Mouse (Mus musculus) thymus, adult 2 months (tissue): ENCODE measurements around the gene Dab1. TPM values are rescaled to one million over a fixed set of nuclear protein-coding genes. Genes with fewer than 3 reads are reported as not detected.

Experiments used
- DNase-seq: peaks from one replicate; pipeline ENCODE4 v3.0.0; 2021
- H3K27ac ChIP-seq: fragments of 200-500 bp; 2 replicates; pipeline ENCODE4 v1.5.1; 2012; ENCODE audit warnings: low read length, control low read depth; ENCODE audit not compliant: control insufficient read depth, insufficient read depth
- H3K27me3 ChIP-seq: fragments of 200-500 bp; 2 replicates; pipeline ENCODE4 v1.6.1; 2012; ENCODE audit warnings: mild to moderate bottlenecking, low read length, moderate library complexity, mixed read lengths; ENCODE audit not compliant: control insufficient read depth, insufficient read depth
- H3K36me3 ChIP-seq: fragments of 200-500 bp; 2 replicates; pipeline ENCODE4 v1.6.1; 2012; ENCODE audit warnings: mild to moderate bottlenecking, low read length, moderate library complexity; ENCODE audit not compliant: control insufficient read depth, insufficient read depth
- H3K4me1 ChIP-seq: fragments of 200-500 bp; replicated peaks from 2 replicates; pipeline ENCODE4 v1.6.1; 2012; ENCODE audit warnings: low read length; ENCODE audit not compliant: control insufficient read depth, insufficient read depth
- H3K4me3 ChIP-seq: fragments of 200-500 bp; 2 replicates; pipeline ENCODE4 v1.5.1; 2012; ENCODE audit warnings: mild to moderate bottlenecking, low read length, control low read depth, moderate library complexity; ENCODE audit not compliant: control insufficient read depth, insufficient read depth
- CTCF ChIP-seq: fragments of 200-500 bp; IDR thresholded peaks from 2 replicates; pipeline ENCODE4 v1.5.1; 2012; ENCODE audit warnings: mild to moderate bottlenecking, control low read depth, low read length, moderate library complexity, borderline replicate concordance; ENCODE audit not compliant: control insufficient read depth, poor library complexity, insufficient read depth; ENCODE audit errors: extremely low read depth
- POLR2A ChIP-seq: fragments of 200-500 bp; IDR thresholded peaks from 2 replicates; pipeline ENCODE4 v1.6.1; 2012; ENCODE audit warnings: mild to moderate bottlenecking, low read length, control low read depth, moderate library complexity; ENCODE audit not compliant: control insufficient read depth, poor library complexity, insufficient read depth; ENCODE audit errors: extremely low read depth
- WGBS: fragments of 180-500 bp; shearing (Covaris S2); methylation state at CpG from one replicate; pipeline ENCODE4 v1.1.7; 2018; 5-methylcytosine and 5-hydroxymethylcytosine counted together
- polyA plus RNA-seq: library from polyadenylated mRNA; depleted of rRNA; stranded (reverse); fragments of >200 nt; gene quantifications from 2 replicates; pipeline ENCODE4 v1.2.3, GENCODE M21; 2012

Gene Dab1
- polyA plus RNA-seq, 1 experiment, result 0.28 TPM

DNA sequence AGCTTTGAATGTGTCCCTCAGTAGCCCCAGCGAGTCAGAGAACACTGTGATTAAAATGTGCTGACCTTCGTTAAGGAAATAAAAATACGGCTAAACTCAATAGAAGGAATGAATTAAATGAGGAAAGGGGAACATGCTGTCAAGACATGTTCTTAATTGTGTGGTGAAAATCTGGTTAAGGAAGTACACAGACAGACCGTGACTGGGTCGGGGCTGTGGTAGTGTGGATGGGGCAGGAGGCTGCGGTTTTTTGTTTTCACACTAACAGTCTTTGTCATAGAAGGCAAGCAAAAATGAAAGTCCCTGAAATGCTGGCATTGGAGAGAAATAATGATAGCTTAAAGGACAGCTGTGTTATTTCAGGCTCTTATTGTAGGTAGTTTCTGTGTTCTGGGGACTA, 92.2 kb downstream of the Dab1 start:
- H3K27me3 ChIP-seq, result no peaks in the 10 kb centered on the region
- DNase-seq, result no peak

DNA sequence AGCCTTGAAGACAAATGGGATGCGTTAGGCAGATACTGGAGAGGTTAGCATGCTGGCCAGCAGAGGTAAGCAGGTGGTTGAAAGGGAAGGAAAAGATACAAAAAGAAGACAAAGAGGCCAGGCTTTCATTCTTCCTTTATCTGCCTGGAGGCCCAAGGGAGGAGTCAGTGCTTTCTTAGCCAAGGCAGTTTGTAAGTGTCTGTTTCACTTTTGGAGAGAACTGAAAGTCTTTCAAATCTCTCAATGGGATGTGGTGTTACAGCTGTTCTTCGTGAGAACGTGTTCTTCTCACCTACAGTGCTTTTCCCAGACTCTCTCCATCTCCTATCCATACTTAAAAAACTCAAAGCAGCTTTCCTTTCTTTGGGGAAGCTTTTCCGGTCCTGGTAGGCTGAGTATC, 94.8 kb downstream of the Dab1 start:
- H3K4me1 ChIP-seq, result no peaks in the 10 kb centered on the region
- no peak for DNase-seq
- WGBS, result 64% methylated on average over 4 of the region's 4 CpGs
- no peak overlapping the region for H3K27ac ChIP-seq
- H3K27me3 ChIP-seq, result no peaks in the 10 kb centered on the region
- no peaks in the 10 kb centered on the region for H3K36me3 ChIP-seq
- H3K4me3 ChIP-seq, result no peak overlapping the region
- TF ChIP-seq CTCF, result no peak
- no peak for TF ChIP-seq POLR2A

More for the DNA sequence above, 92.2 kb downstream of the Dab1 start:
- no peaks in the 10 kb centered on the region for H3K4me1 ChIP-seq
- H3K4me3 ChIP-seq, result no peak overlapping the region
- TF ChIP-seq CTCF (no peak), POLR2A (no peak)
- no peaks in the 10 kb centered on the region for H3K36me3 ChIP-seq
- WGBS, result 25% methylated on average over 6 of the region's 6 CpGs
- H3K27ac ChIP-seq, result no peak overlapping the region

DNA sequence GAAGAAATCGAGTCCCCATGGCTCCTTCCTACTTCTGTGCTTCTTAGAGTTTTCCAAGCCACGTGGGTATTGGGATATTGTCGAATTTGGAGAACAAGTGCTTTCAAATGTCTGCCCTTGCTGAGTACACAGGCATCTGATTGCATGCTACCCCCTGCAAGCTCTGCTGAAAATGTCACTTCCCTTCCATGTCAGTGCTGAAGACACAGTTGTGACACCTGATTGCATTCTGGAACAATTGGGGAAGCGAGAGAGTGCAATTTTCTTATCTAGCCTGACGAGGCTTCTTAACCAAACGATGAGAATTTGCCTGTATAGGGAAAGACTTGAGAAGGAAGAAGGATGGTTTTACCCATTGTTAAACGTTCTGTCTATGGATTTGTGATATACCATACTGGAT, 95.8 kb downstream of the Dab1 start:
- H3K4me1 ChIP-seq, result no peaks in the 10 kb centered on the region
- no peak for DNase-seq
- H3K27me3 ChIP-seq, result no peaks in the 10 kb centered on the region
- no peak overlapping the region for H3K4me3 ChIP-seq
- H3K36me3 ChIP-seq, result no peaks in the 10 kb centered on the region
- no peak overlapping the region for H3K27ac ChIP-seq
- 84% methylated on average over 7 of the region's 7 CpGs for WGBS
- no peak for TF ChIP-seq POLR2A
- no peak for TF ChIP-seq CTCF

DNA sequence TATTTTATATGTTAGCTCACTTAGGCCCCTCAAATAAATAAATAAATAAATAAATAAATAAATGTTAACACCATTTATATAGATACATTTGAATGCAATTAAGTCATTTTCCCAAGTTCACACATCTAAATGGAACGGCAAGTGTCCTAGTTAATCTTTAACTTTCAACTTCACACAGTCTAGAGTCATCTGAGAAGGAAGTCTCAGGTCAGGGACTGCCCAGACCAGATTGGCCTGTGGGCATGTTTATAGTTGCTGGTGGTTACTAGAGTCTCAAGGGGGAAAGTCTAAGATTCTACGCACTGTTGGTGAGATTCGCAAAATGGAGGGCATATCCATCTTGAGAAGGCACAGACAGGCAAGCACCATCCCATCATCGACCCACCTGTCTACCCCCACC, 96.4 kb downstream of the Dab1 start:
- Histone ChIP-seq H3K27me3 (no peaks in the 10 kb centered on the region), H3K4me3 (no peak overlapping the region), H3K4me1 (no peaks in the 10 kb centered on the region), H3K27ac (no peak overlapping the region), H3K36me3 (no peaks in the 10 kb centered on the region)
- WGBS, result 93% methylated on average over 4 of the region's 4 CpGs
- TF ChIP-seq CTCF, result no peak
- no peak for TF ChIP-seq POLR2A
- DNase-seq, result no peak

DNA sequence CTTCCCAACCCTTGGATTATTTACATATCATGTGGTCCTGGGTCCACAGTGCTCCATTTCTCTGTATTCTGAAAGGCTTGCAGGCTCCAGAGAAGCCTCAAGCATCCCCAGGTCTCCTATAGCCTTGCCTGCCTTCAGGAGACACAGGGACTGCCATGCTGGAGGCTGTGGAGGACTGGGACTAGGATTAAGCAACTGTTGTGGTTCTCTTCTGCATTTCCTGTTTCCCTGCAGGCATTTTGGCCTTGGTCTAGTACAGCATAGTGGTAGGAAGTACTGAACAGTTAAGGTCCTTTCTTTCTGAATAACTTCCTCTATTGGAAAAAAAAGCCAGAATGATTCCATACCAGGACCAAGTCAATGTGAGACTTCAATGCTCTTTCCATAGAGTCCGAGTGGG, 103.6 kb downstream of the Dab1 start:
- Histone ChIP-seq H3K36me3 (no peaks in the 10 kb centered on the region), H3K27me3 (no peaks in the 10 kb centered on the region), H3K27ac (no peak overlapping the region), H3K4me1 (no peaks in the 10 kb centered on the region), H3K4me3 (no peak overlapping the region)
- TF ChIP-seq CTCF, result no peak
- TF ChIP-seq POLR2A, result no peak
- 81% methylated on average over 1 of the region's 1 CpGs for WGBS
- DNase-seq, result no peak

DNA sequence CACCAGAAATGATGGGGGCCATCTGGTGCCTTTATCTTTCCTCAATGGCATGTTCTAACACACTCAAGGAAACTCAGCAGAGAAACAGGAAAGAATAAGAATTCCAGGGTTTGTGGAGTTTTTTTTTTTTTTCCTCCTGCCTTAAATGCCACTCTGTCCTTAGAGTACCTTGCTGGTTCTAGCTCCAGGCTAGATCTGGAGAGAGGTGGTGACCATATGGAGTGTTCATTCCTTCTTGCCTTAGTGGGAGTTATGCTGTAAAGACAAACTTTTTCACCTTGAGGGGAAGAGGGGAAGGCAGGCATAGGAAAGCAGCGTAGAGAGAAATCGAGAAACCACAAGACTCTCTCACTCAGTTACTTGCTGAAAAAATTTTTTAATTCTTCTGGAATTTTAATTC, 107.3 kb downstream of the Dab1 start:
- 84% methylated on average over 2 of the region's 2 CpGs for WGBS
- no peak overlapping the region for H3K4me3 ChIP-seq
- H3K27ac ChIP-seq, result no peak overlapping the region

DNA sequence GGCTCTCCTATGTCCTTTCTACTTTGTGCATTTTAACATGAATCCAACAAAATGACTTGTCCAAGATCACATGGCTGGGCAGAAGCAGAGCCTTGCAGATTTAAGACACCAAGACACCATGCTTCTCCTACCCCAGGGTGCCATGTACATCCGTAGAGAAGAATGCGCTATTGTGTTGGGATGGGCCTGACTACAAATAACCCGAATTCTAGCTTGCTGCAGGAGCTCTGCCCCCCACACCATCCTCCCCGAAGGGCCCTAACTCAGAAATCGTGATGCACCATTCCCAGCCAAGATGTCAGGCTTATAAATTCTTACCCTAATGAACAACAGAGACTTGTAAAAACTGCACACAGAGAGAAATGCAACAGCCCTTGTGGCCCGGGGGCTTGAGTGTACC, 118.0 kb downstream of the Dab1 start:
- Histone ChIP-seq H3K27me3 (no peaks in the 10 kb centered on the region), H3K27ac (no peak overlapping the region), H3K36me3 (no peaks in the 10 kb centered on the region), H3K4me1 (no peaks in the 10 kb centered on the region), H3K4me3 (no peak overlapping the region)
- WGBS, result 92% methylated on average over 6 of the region's 6 CpGs
- DNase-seq, result no peak
- TF ChIP-seq POLR2A (no peak), CTCF (no peak)

More for the DNA sequence above, 107.3 kb downstream of the Dab1 start:
- no peak for DNase-seq
- no peak for TF ChIP-seq CTCF
- no peak for TF ChIP-seq POLR2A
- Histone ChIP-seq H3K4me1 (no peaks in the 10 kb centered on the region), H3K27me3 (no peaks in the 10 kb centered on the region), H3K36me3 (no peaks in the 10 kb centered on the region)
